Mouse (Mus musculus): ENCODE data around the gene Ddx39b. TPM values are rescaled to one million over a fixed set of nuclear protein-coding genes. Genes with fewer than 3 reads are reported as not detected.

The Ddx39b gene
- polyA plus RNA-seq, 1 experiment from 2014 or later = 726 TPM

- no peaks in the 10 kb centered on the region for H3K27me3 ChIP-seq (replicated peaks; ENCODE audit: low read depth, poor library complexity, severe bottlenecking)
- no peaks in the 10 kb centered on the region for H3K9me3 ChIP-seq
- H3K4me3 ChIP-seq = no peak overlapping the region
- H3K4me1 ChIP-seq = peaks cover 7% of the 10 kb centered on the region; the same call in 1 of the 2 replicates
- 90% methylated on average over 15 of the region's 15 CpGs for WGBS
- DNase-seq (ENCODE audit: low spot score) = no peak
- H3K27ac ChIP-seq (replicated peaks) = no peak overlapping the region
- H3K36me3 ChIP-seq (replicated peaks) = peaks cover 85% of the 10 kb centered on the region
Measured at GRCm38 (mm10) chr17:35251162-35251719, 9.7 kb downstream of the Ddx39b start.

- DNase-seq (ENCODE audit: low spot score) = no peak
- Histone ChIP-seq H3K27ac (replicated peaks) (no peak overlapping the region), H3K36me3 (replicated peaks) (peaks cover 78% of the 10 kb centered on the region), H3K9me3 (no peaks in the 10 kb centered on the region), H3K4me3 (no peak overlapping the region), H3K4me1 (peaks cover 6% of the 10 kb centered on the region; the same call in 1 of the 2 replicates), H3K27me3 (replicated peaks; ENCODE audit: low read depth, poor library complexity, severe bottlenecking) (peaks cover 6% of the 10 kb centered on the region; the same call in 1 of the 2 replicates)
- 85% methylated on average over 5 of the region's 5 CpGs for WGBS
Measured at GRCm38 (mm10) chr17:35251981-35252380, 10.4 kb downstream of the Ddx39b start.

GRCm38 (mm10) chr17:35252619-35253292 lies 11.2 kb downstream of the Ddx39b start:
- H3K36me3 ChIP-seq (replicated peaks) = peaks cover 70% of the 10 kb centered on the region
- no peak overlapping the region for H3K4me3 ChIP-seq
- peaks cover 3% of the 10 kb centered on the region; the same call in 1 of the 2 replicates for H3K4me1 ChIP-seq
- no peaks in the 10 kb centered on the region for H3K9me3 ChIP-seq
- H3K27me3 ChIP-seq (replicated peaks; ENCODE audit: low read depth, poor library complexity, severe bottlenecking) = peaks cover 8% of the 10 kb centered on the region; the same call in 1 of the 2 replicates
- 89% methylated on average over 18 of the region's 18 CpGs for WGBS
- no peak for DNase-seq (ENCODE audit: low spot score)
- H3K27ac ChIP-seq (replicated peaks) = no peak overlapping the region

- 92% methylated on average over 32 of the region's 32 CpGs for WGBS
- H3K4me3 ChIP-seq = no peak overlapping the region
- H3K27ac ChIP-seq (replicated peaks) = no peak overlapping the region
- H3K36me3 ChIP-seq (replicated peaks) = peaks cover 62% of the 10 kb centered on the region
- peaks cover 8% of the 10 kb centered on the region; the same call in 1 of the 2 replicates for H3K27me3 ChIP-seq (replicated peaks; ENCODE audit: low read depth, poor library complexity, severe bottlenecking)
- no peaks in the 10 kb centered on the region for H3K9me3 ChIP-seq
- peak; percentile 35 for DNase-seq (ENCODE audit: low spot score)
- peaks cover 7% of the 10 kb centered on the region; the same call in 1 of the 2 replicates for H3K4me1 ChIP-seq
Measured at GRCm38 (mm10) chr17:35253293-35254093, 11.9 kb downstream of the Ddx39b start.

- H3K9me3 ChIP-seq = no peaks in the 10 kb centered on the region
- H3K4me3 ChIP-seq = no peak overlapping the region
- peaks cover 7% of the 10 kb centered on the region; the same call in 1 of the 2 replicates for H3K4me1 ChIP-seq
- no peak overlapping the region for H3K27ac ChIP-seq (replicated peaks)
- H3K27me3 ChIP-seq (replicated peaks; ENCODE audit: low read depth, poor library complexity, severe bottlenecking) = peaks cover 9% of the 10 kb centered on the region; the same call in 1 of the 2 replicates
- peak; percentile 69 for DNase-seq (ENCODE audit: low spot score)
- H3K36me3 ChIP-seq (replicated peaks) = peaks cover 53% of the 10 kb centered on the region
- 57% methylated on average over 11 of the region's 11 CpGs for WGBS
Measured at GRCm38 (mm10) chr17:35254241-35255098, 12.9 kb downstream of the Ddx39b start.

GRCm38 (mm10) chr17:35255301-35255700 lies 13.8 kb downstream of the Ddx39b start:
- Histone ChIP-seq H3K27ac (replicated peaks) (no peak overlapping the region), H3K27me3 (replicated peaks; ENCODE audit: low read depth, poor library complexity, severe bottlenecking) (peaks cover 15% of the 10 kb centered on the region), H3K4me3 (no peak overlapping the region), H3K36me3 (replicated peaks) (peaks cover 44% of the 10 kb centered on the region), H3K9me3 (no peaks in the 10 kb centered on the region), H3K4me1 (peaks cover 7% of the 10 kb centered on the region; the same call in 1 of the 2 replicates)
- no peak for DNase-seq (ENCODE audit: low spot score)
- 75% methylated on average over 3 of the region's 3 CpGs for WGBS

- Histone ChIP-seq H3K27me3 (replicated peaks; ENCODE audit: low read depth, poor library complexity, severe bottlenecking) (peaks cover 19% of the 10 kb centered on the region), H3K36me3 (replicated peaks) (peaks cover 40% of the 10 kb centered on the region), H3K27ac (replicated peaks) (no peak overlapping the region), H3K4me3 (no peak overlapping the region), H3K9me3 (no peaks in the 10 kb centered on the region), H3K4me1 (peaks cover 7% of the 10 kb centered on the region; the same call in 1 of the 2 replicates)
- no peak for DNase-seq (ENCODE audit: low spot score)
- 59% methylated on average over 4 of the region's 4 CpGs for WGBS
Measured at GRCm38 (mm10) chr17:35255704-35256103, 14.2 kb downstream of the Ddx39b start.

GRCm38 (mm10) chr17:35257378-35257777 lies 15.8 kb downstream of the Ddx39b start:
- DNase-seq (ENCODE audit: low spot score) = no peak
- Histone ChIP-seq H3K9me3 (no peaks in the 10 kb centered on the region), H3K36me3 (replicated peaks) (peaks cover 24% of the 10 kb centered on the region), H3K4me1 (peaks cover 8% of the 10 kb centered on the region), H3K27ac (replicated peaks) (no peak overlapping the region), H3K27me3 (replicated peaks; ENCODE audit: low read depth, poor library complexity, severe bottlenecking) (peaks cover 36% of the 10 kb centered on the region), H3K4me3 (no peak overlapping the region)
- 77% methylated on average over 1 of the region's 1 CpGs for WGBS

GRCm38 (mm10) chr17:35257824-35258491 lies 16.4 kb downstream of the Ddx39b start:
- WGBS = 18% methylated on average over 17 of the region's 17 CpGs
- Histone ChIP-seq H3K4me3 (peak overlapping the region; percentile 40), H3K27me3 (replicated peaks; ENCODE audit: low read depth, poor library complexity, severe bottlenecking) (peaks cover 42% of the 10 kb centered on the region), H3K9me3 (no peaks in the 10 kb centered on the region), H3K27ac (replicated peaks) (no peak overlapping the region), H3K36me3 (replicated peaks) (peaks cover 19% of the 10 kb centered on the region), H3K4me1 (peaks cover 12% of the 10 kb centered on the region)
- peak; percentile 85 for DNase-seq (ENCODE audit: low spot score)

GRCm38 (mm10) chr17:35258492-35259478 lies 17.2 kb downstream of the Ddx39b start:
- 66% methylated on average over 14 of the region's 14 CpGs for WGBS
- peaks cover 18% of the 10 kb centered on the region for H3K4me1 ChIP-seq
- H3K9me3 ChIP-seq = no peaks in the 10 kb centered on the region
- no peak overlapping the region for H3K4me3 ChIP-seq
- H3K36me3 ChIP-seq (replicated peaks) = peaks cover 10% of the 10 kb centered on the region
- no peak for DNase-seq (ENCODE audit: low spot score)
- no peak overlapping the region for H3K27ac ChIP-seq (replicated peaks)
- H3K27me3 ChIP-seq (replicated peaks; ENCODE audit: low read depth, poor library complexity, severe bottlenecking) = peaks cover 50% of the 10 kb centered on the region

Data from embryonic facial prominence, embryonic 10.5 days (tissue).